Mouse (Mus musculus) layer of hippocampus, adult 8-10 months (tissue): ENCODE measurements at regions not wholly inside any gene's neighbourhood (a gene's known extent, or its start where the extent isn't known, plus 50 kb on each side); places are given as distances from the start of the nearest gene placed in this dataset.

Experiments used
- DNase-seq, 2 experiments: peaks; one replicate each; pipeline ENCODE4 v3.0.0; 2022; ENCODE audit warnings: low spot score in 2 of 2

GRCm38 (mm10) chr4:89451741-89452140, 140.9 kb upstream of the Cdkn2b start:
- DNase-seq: no peak

- DNase-seq: no peak
Measured at GRCm38 (mm10) chr4:89446765-89447487, 136.1 kb upstream of the Cdkn2b start.

GRCm38 (mm10) chr4:89446156-89446716, 135.4 kb upstream of the Cdkn2b start:
- no peak for DNase-seq

GRCm38 (mm10) chr4:89445214-89446155, 134.6 kb upstream of the Cdkn2b start:
- DNase-seq: no peak

- no peak for DNase-seq
Measured at GRCm38 (mm10) chr4:89442526-89442925, 131.7 kb upstream of the Cdkn2b start.

GRCm38 (mm10) chr4:89440821-89441220, 130.0 kb upstream of the Cdkn2b start:
- DNase-seq: no peak

GRCm38 (mm10) chr4:89440326-89440725, 129.5 kb upstream of the Cdkn2b start:
- DNase-seq: no peak

GRCm38 (mm10) chr4:89438665-89439064, 127.8 kb upstream of the Cdkn2b start:
- DNase-seq: no peak

- DNase-seq: no peak
Measured at GRCm38 (mm10) chr4:89436764-89437163, 125.9 kb upstream of the Cdkn2b start.

GRCm38 (mm10) chr4:89434152-89434551, 123.3 kb upstream of the Cdkn2b start:
- no peak for DNase-seq

- DNase-seq: no peak
Measured at GRCm38 (mm10) chr4:89433528-89433927, 122.7 kb upstream of the Cdkn2b start.

GRCm38 (mm10) chr4:89431520-89431919, 120.7 kb upstream of the Cdkn2b start:
- DNase-seq: no peak

- no peak for DNase-seq
Measured at GRCm38 (mm10) chr4:89428465-89428864, 117.6 kb upstream of the Cdkn2b start.

- peak; percentile 13 to 24 for DNase-seq
Measured at GRCm38 (mm10) chr4:89427345-89428293, 116.8 kb upstream of the Cdkn2b start.

GRCm38 (mm10) chr4:89425916-89426315, 115.1 kb upstream of the Cdkn2b start:
- no peak for DNase-seq

- DNase-seq: no peak
Measured at GRCm38 (mm10) chr4:89421694-89422354, 111.0 kb upstream of the Cdkn2b start.

- no peak for DNase-seq
Measured at GRCm38 (mm10) chr4:89420868-89421267, 110.0 kb upstream of the Cdkn2b start.

- DNase-seq: no peak
Measured at GRCm38 (mm10) chr4:89419507-89419906, 108.7 kb upstream of the Cdkn2b start.

GRCm38 (mm10) chr4:89405624-89406167, 94.9 kb upstream of the Cdkn2b start:
- no peak for DNase-seq

GRCm38 (mm10) chr4:89403151-89403550, 92.3 kb upstream of the Cdkn2b start:
- no peak for DNase-seq
